Mouse (Mus musculus): ENCODE results near the gene Zic5.

Zic5 gene

GRCm38 (mm10) chr14:122432558-122432957, 32.9 kb downstream of the Zic5 start:
- DNase-seq (ENCODE audit: low read depth, low spot score): no peak

GRCm38 (mm10) chr14:122427654-122428053, 37.8 kb downstream of the Zic5 start:
- no peak for DNase-seq (ENCODE audit: low read depth, low spot score)

GRCm38 (mm10) chr14:122427204-122427560, 38.3 kb downstream of the Zic5 start:
- DNase-seq (ENCODE audit: low read depth, low spot score): no peak

GRCm38 (mm10) chr14:122426529-122427203, 38.8 kb downstream of the Zic5 start:
- DNase-seq (ENCODE audit: low read depth, low spot score): no peak

GRCm38 (mm10) chr14:122424441-122424840, 41.0 kb downstream of the Zic5 start:
- no peak for DNase-seq (ENCODE audit: low read depth, low spot score)

GRCm38 (mm10) chr14:122416166-122416771, 49.2 kb downstream of the Zic5 start:
- DNase-seq (ENCODE audit: low read depth, low spot score): no peak

- no peak for DNase-seq (ENCODE audit: low read depth, low spot score)
These were observed 50.7 kb downstream of the Zic5 start for GRCm38 (mm10) chr14:122414786-122415185.

- DNase-seq (ENCODE audit: low read depth, low spot score): no peak
These were observed 51.9 kb downstream of the Zic5 start for GRCm38 (mm10) chr14:122413542-122413928.

GRCm38 (mm10) chr14:122412841-122413541, 52.5 kb downstream of the Zic5 start:
- DNase-seq (ENCODE audit: low read depth, low spot score): no peak
